Mouse (Mus musculus) urinary bladder, postnatal 25 days (tissue): Measurements from ENCODE around the gene Olfr209.
"Not testable (repeated sequence)": the region's sequence is repeated elsewhere in the genome, so short reads cannot be mapped to it uniquely, and the experiment has no call there.

ENCODE experiments used
- DNase-seq: peaks from one replicate; pipeline ENCODE4 v3.0.0; 2022; ENCODE audit warnings: low spot score

Gene Olfr209

DNA sequence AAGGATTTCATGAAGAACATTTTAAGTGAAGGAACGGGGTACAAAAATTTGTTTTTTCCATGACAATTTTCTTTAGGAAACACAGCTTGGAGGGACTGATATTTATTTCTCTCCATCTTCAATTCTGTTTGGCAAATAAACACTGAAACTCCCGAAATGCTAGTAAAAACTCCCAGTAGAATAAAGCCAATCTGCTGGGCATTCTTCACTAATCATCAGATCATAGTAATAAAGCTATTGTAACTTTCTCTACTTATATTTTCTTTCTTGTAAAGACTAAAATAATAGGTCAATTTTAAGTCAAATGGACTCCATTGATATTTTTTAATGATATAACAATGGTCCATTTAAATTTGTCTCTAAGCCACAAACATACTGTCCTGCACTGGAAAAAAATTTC is at the start of gene Olfr209:
TSS of gene Olfr209 (minus strand) at position 101 of the 400 bp plus-strand sequence.
- DNase-seq: no peak

DNA sequence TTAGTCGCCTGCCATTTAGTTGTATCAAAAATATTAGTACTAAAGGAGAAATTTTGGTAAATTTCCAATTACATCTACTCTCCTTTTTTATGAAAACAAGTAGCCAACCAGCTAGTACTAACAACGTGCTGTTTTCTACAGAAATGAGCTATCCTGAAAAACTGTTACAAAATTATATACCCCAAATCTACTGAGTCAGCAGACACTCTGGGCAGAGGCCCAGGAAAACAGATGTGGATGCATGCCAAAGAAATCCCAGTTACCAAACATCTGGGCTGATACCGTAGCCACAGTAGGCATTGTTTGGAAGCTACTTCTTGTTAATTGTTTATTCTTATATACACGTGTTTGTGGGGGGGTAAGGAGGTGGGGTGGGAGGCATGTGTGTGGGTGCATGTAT is 49.7 kb upstream of the Olfr209 start:
- no peak for DNase-seq

DNA sequence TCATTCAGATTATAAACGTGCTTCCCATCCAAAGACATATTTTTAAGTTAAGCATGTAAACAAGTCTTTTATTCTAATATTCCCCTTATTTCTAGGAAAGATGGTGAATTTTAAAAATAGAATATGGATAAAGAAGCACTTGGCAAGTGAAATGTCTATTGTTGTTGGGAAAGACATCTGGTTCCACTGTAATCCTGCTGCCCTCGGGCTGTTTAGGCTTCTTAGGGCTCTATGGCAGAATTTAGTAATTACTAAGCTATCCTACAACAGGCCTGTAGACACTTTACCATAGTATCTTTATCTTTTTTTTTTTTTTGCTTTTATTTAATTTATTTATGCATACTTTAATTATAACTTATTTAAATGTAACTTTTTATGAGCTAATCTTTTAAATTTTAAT is 46.0 kb upstream of the Olfr209 start:
- DNase-seq: no peak

DNA sequence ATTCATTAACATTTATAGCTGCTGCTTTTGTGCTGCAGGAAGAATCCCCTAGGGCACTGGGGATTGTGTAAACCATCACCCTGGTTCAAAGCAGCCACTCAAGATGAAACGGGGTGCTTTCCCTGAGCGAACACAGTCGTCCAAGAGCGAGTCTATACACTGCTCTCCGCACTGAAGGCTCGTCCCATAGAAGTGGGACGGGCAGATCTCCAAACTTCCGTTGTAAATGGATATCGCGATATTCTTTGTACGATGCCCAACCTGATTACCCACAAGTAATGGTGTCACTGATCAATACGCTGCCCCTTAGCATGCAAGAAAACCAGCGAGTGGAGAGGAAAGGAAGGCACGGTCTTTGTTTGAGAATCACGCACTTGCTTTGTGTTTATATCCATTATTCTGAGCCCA is 45.6 kb upstream of the Olfr209 start:
- DNase-seq: no peak

DNA sequence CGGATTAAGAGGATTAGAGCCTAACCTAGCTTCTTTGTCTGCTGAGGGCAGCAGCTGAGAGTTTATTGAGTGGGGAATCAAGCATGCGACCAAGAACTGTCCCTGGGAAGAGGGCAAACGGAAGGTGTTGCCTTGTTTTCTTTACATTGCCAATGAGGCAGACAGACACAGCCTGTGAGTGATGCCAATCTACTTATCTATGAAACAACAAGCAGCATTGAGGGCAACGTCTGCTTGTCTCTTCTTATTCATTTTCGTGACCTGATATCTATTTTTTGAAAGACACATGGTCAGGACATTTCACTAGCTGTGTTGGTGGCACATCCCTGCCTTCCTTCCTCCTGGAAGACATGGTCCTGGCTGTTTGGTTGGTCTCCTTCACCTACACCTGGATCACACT is 43.2 kb upstream of the Olfr209 start, which contains the start of gene Gabrr3:
TSS of gene Gabrr3 (plus strand) at position 301 of the 400 bp plus-strand sequence.
- DNase-seq: no peak

DNA sequence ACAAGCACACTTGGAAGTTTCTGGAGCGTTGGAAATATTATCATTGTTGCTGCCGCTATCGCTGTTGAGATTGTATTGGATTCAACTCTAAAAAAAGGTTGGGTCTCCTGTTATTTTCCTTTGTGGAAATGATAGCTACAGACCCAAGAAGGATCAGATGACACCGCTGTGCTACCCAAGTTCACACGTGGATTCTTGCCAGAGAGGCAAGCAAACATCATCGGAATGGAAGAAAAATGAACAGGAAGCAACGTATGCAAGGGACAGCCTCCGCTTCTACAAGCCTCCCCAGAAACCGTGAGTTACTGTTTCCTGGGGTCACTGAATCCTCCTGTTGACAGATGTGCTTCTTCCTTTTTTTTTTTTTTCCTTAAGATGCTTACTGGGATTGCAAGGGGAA is 41.0 kb upstream of the Olfr209 start:
- DNase-seq: no peak

DNA sequence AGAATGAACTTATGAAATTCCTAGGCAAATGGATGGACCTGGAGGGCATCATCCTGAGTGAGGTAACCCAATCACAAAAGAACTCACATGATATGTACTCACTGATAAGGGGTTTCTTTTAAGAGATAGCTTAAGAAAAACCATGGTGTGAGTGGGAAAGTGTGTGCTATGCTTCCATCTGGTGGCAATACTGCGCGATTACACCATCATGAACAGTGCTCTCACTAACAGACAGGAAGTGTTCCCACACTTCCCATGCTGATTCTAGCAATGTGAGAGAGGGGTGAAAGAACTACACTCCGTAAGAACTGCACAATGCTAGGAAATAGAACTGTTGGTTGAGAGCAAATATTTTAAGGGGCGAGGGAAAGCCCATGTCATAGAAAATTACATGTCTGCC is 39.9 kb upstream of the Olfr209 start:
- DNase-seq: no peak

DNA sequence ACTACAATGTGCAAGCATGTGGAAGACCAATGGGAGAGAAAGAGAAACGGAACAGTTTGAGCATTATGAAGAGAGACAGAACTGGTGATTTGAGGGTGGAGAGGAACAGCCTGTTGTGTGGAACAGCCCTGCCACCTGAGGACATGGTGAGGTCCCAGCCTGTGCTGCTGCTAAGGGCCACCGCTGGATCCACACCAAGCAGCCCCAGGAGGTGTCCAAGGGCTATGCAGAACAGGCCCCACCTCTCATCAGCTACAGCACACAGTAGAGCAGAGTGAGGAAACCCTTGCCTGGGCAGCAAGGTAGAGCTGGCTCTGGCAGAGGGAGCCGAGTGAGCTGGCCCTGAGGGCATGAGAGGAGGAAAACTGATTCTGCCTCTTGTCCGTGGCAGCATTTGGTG is 38.2 kb upstream of the Olfr209 start:
- DNase-seq: no peak

DNA sequence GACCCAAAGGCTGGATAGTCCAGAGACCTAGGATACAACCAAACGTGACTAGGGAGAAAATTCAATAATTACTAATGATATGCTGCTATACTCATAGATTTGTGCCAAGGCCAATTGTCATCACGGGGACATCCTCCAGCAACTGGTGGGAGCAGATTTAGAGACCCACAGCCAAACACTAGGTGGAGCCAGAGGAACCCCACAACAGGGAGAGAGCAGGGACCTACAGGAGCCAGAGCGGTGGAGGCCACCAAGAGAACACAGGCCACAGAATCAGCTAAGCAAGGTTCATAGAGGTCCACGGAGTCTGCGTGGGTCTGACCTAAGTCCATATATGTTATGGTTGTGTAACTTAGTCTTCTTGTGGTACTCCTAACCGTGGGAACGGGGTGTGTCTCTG is 37.3 kb upstream of the Olfr209 start:
- DNase-seq: no peak

DNA sequence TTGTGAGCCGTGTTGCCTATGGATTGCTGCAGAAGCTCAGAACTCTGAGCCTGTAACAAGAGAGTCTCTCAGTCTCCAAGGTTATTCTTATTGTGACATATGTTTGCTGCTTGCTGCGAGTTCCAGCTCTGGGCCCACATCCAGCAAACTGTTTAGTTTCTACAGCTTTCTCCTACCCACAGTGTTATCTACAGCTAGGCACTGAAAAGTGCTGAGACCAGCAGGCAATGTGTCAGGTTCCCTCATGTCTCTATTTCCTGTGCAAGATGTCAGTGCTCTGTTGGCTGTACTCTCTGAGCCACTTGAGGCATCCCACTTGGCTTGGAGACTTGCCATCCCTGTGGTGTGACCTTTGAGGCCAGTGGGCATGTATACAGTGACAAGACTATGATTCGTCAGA is 29.5 kb upstream of the Olfr209 start:
- DNase-seq: no peak

DNA sequence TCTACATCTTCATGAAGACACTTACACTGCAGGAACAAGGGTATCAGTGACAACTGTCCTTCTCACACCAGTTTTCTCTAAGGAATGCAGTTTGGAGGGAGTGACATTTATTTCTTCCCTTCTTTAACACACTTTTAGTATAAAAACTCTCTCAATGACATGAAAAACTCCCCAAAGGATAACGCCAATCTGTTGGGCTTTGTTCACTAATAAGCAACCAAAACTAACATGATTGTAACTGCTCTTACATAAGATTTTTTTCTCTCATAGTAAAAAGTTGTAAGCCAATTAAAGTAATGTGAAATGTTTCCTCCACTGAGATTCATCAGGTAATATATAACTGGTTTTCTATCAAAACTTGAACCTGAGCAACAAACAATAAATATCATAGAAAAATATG is 14.6 kb downstream of the Olfr209 start, which contains the start of gene Olfr206:
TSS of gene Olfr206 (minus strand) at position 101 of the 400 bp plus-strand sequence.
- no peak for DNase-seq

DNA sequence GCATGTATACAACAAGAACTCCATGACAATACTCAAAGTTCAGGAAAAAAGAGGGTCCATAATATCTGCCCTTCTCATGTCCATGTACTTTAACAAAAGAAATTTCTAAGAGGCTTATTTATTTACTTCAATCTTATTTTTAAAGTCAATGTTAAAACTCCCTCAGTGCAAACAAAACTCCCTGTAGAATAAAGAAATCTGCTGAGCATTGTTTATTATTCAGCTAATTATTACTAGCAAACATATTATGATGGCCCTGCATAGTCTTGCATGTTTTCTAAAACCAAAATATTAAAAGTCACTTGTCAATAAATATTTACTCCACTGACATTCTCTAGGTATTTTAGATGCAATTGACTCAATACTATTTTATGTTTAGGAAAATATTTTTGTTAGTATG is 32.8 kb downstream of the Olfr209 start, which contains the start of gene Olfr205:
TSS of gene Olfr205 (minus strand) at position 101 of the 400 bp plus-strand sequence.
- no peak for DNase-seq

DNA sequence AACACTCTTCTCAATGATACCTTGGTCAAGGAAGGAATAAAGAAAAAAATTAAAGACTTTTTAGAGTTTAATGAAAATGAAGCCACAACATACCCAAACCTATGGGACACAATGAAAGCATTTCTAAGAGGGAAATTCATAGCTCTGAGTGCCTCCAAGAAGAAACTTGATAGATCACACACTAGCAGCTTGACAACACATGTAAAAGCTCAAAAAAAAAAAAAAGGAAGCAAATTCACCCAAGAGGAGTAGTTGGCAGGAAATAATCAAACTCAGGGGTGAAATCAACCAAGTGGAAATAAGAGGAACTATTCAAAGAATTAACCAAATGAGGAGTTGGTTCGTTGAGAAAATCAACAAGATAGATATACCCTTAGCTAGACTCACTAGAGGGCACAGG is 40.5 kb downstream of the Olfr209 start:
- not testable (repeated sequence) for DNase-seq

DNA sequence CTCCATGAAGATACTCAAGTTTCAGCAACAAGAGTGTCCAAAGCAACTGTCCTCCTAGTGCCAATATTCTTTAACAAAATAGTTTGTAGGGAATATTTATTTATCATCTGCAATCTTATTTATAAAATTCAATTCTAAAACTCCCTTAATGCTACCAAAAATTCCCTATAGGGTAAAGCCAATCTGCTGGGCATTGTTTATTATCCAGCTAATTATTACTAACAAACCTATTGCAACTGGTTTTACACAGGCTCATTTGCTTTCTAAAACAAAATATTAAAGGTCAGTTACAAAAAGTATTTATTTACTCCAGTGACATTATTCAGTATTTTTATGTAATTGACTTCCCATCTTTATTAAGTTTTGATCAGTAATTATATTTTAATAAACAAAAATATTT is 45.6 kb downstream of the Olfr209 start, which contains the start of gene Olfr204:
TSS of gene Olfr204 (minus strand) at position 101 of the 400 bp plus-strand sequence.
- no peak for DNase-seq
